Mouse (Mus musculus) MEL (cell line): ENCODE measurements around the gene Gm4353. TPM values are rescaled to one million over a fixed set of nuclear protein-coding genes. Genes with fewer than 3 reads are reported as not detected.

ENCODE experiments used
- DNase-seq: peaks from one replicate; pipeline ENCODE4 v3.0.0; 2011; ENCODE audit warnings: low read depth, low spot score
- H3K27ac ChIP-seq: 2 replicates; pipeline ENCODE4 v1.5.1; 2012; ENCODE audit warnings: low read depth, mild to moderate bottlenecking, control low read depth, low read length, moderate library complexity; ENCODE audit not compliant: control insufficient read depth
- H3K27me3 ChIP-seq, 2 experiments: fragments of 150-350 bp in 1 of 2; sonication (generic) in 1 of 2; 2 replicates each; pipeline ENCODE4 v1.6.1; 2012; ENCODE audit warnings: low read length in 2 of 2, mild to moderate bottlenecking in 2 of 2, improper control_type of control experiment in 1 of 2, moderate library complexity in 1 of 2; ENCODE audit not compliant: insufficient read depth in 2 of 2, control insufficient read depth in 1 of 2
- H3K36me3 ChIP-seq, 2 experiments: 2 replicates each; pipeline ENCODE4 v1.6.1; 2012 to 2014; ENCODE audit warnings: low read length in 2 of 2, improper control_type of control experiment in 1 of 2, inconsistent platforms in 1 of 2, mild to moderate bottlenecking in 1 of 2; ENCODE audit not compliant: insufficient read depth in 2 of 2, control insufficient read depth in 1 of 2
- H3K4me1 ChIP-seq, 2 experiments: fragments of 150-350 bp in 1 of 2; sonication (generic) in 1 of 2; 2 replicates each; pipeline ENCODE4 v1.6.1; 2012; ENCODE audit warnings: low read length in 2 of 2, improper control_type of control experiment in 1 of 2, mild to moderate bottlenecking in 1 of 2; ENCODE audit not compliant: insufficient read depth in 2 of 2, control insufficient read depth in 1 of 2
- H3K4me3 ChIP-seq, 2 experiments: fragments of 150-350 bp in 1 of 2; sonication (generic) in 1 of 2; 2 replicates each; pipeline ENCODE4 v1.5.1; 2012; ENCODE audit warnings: low read depth in 2 of 2, low read length in 2 of 2, mild to moderate bottlenecking in 2 of 2, moderate library complexity in 2 of 2, control low read depth in 1 of 2, improper control_type of control experiment in 1 of 2; ENCODE audit not compliant: control insufficient read depth in 1 of 2, insufficient read depth in 1 of 2
- H3K79me2 ChIP-seq: 2 replicates; pipeline ENCODE4 v1.6.1; 2012; ENCODE audit warnings: mild to moderate bottlenecking, low read length, moderate library complexity; ENCODE audit not compliant: control insufficient read depth, poor library complexity, insufficient read depth
- H3K9ac ChIP-seq: 2 replicates; pipeline ENCODE4 v1.6.1; 2012; ENCODE audit warnings: low read depth, mild to moderate bottlenecking, control low read depth, low read length, moderate library complexity; ENCODE audit not compliant: control insufficient read depth, poor library complexity, severe bottlenecking
- H3K9me3 ChIP-seq: fragments of 150-350 bp; sonication (generic); replicated peaks from 2 replicates; pipeline ENCODE4 v1.6.1; 2012; ENCODE audit warnings: mild to moderate bottlenecking, low read length, improper control_type of control experiment, moderate library complexity; ENCODE audit not compliant: insufficient read depth
- CHD1 ChIP-seq: IDR thresholded peaks from 2 replicates; pipeline ENCODE4 v1.6.1; 2012; ENCODE audit warnings: low read depth, mild to moderate bottlenecking, inconsistent platforms, low read length, improper control_type of control experiment
- E2F4 ChIP-seq: IDR thresholded peaks from 2 replicates; pipeline ENCODE4 v1.6.1; 2011; ENCODE audit warnings: low read depth, low read length, improper control_type of control experiment, borderline replicate concordance
- ELF1 ChIP-seq: IDR thresholded peaks from 2 replicates; pipeline ENCODE4 v1.6.1; 2014; ENCODE audit warnings: low read depth, mild to moderate bottlenecking, inconsistent platforms, low read length, improper control_type of control experiment, moderate library complexity
- GATA1 ChIP-seq: IDR thresholded peaks from 2 replicates; pipeline ENCODE4 v1.6.1; 2011; ENCODE audit warnings: low read depth, low read length, improper control_type of control experiment
- HCFC1 ChIP-seq: IDR thresholded peaks from 2 replicates; pipeline ENCODE4 v1.6.1; 2012; ENCODE audit warnings: low read depth, mild to moderate bottlenecking, inconsistent platforms, low read length, improper control_type of control experiment, moderate library complexity
- KAT2A ChIP-seq: conservative IDR thresholded peaks from 2 replicates; pipeline ENCODE4 v1.6.1; 2012; ENCODE audit warnings: low read depth, low read length, improper control_type of control experiment, inconsistent platforms
- MXI1 ChIP-seq: IDR thresholded peaks from 2 replicates; pipeline ENCODE4 v1.6.1; 2011; ENCODE audit warnings: mild to moderate bottlenecking, low read depth, low read length, improper control_type of control experiment
- NELFE ChIP-seq: IDR thresholded peaks from 2 replicates; pipeline ENCODE4 v1.6.1; 2011; ENCODE audit warnings: low read depth, low read length, improper control_type of control experiment
- SIN3A ChIP-seq: IDR thresholded peaks from 2 replicates; pipeline ENCODE4 v1.6.1; 2012; ENCODE audit warnings: low read length, improper control_type of control experiment, inconsistent platforms
- SMC3 ChIP-seq: IDR thresholded peaks from 2 replicates; pipeline ENCODE4 v1.6.1; 2011; ENCODE audit warnings: low read depth, low read length, improper control_type of control experiment
- TAL1 ChIP-seq: IDR thresholded peaks from 2 replicates; pipeline ENCODE4 v1.6.1; 2012; ENCODE audit warnings: mild to moderate bottlenecking, inconsistent platforms, low read length, moderate library complexity, mixed read lengths
- UBTF ChIP-seq: IDR thresholded peaks from 2 replicates; pipeline ENCODE4 v1.6.1; 2012; ENCODE audit warnings: low read depth, mild to moderate bottlenecking, inconsistent platforms, low read length, improper control_type of control experiment, moderate library complexity, borderline replicate concordance; ENCODE audit not compliant: insufficient read depth
- polyA plus RNA-seq, 2 experiments: library from polyadenylated mRNA; stranded (reverse) in 1 of 2; unstranded in 1 of 2; fragments of >175 nt in 1 of 2; fragments of >200 nt in 1 of 2; gene quantifications; 2 replicates each; pipeline versions ENCODE4 v1.2.1 to v1.2.4; 2012; ENCODE audit warnings: low replicate concordance in 2 of 2, low read depth in 1 of 2; ENCODE audit not compliant: insufficient read length in 2 of 2, insufficient read depth in 1 of 2, missing spikeins in 1 of 2
- total RNA-seq: library from RNA; depleted of rRNA; stranded (reverse); fragments of 300-350 nt; gene quantifications from 2 replicates; pipeline ENCODE4 v1.2.3, GENCODE M21; 2012; rRNA removed

Gm4353 gene
- total and polyA plus RNA-seq, 3 experiments = 21.0 to 22.7 TPM; not detected in 1

GRCm38 (mm10) chr7:116034282-116034758 lies 50.1 kb downstream of the Gm4353 start:
- DNase-seq = no peak
- H3K9ac ChIP-seq = no peak overlapping the region
- TF ChIP-seq GATA1 = no peak
- no peak for TF ChIP-seq KAT2A
- TF ChIP-seq, all 39 proteins: peak for 0
- H3K27ac ChIP-seq = no peak overlapping the region
- no peaks in the 10 kb centered on the region for H3K79me2 ChIP-seq
- peaks cover 0 to 5% of the 10 kb centered on the region in 2 experiments for H3K27me3 ChIP-seq
- no peak overlapping the region for H3K4me3 ChIP-seq
- no peaks in the 10 kb centered on the region for H3K36me3 ChIP-seq
- no peaks in the 10 kb centered on the region for H3K9me3 ChIP-seq
- H3K4me1 ChIP-seq = no peaks in the 10 kb centered on the region

DNA sequence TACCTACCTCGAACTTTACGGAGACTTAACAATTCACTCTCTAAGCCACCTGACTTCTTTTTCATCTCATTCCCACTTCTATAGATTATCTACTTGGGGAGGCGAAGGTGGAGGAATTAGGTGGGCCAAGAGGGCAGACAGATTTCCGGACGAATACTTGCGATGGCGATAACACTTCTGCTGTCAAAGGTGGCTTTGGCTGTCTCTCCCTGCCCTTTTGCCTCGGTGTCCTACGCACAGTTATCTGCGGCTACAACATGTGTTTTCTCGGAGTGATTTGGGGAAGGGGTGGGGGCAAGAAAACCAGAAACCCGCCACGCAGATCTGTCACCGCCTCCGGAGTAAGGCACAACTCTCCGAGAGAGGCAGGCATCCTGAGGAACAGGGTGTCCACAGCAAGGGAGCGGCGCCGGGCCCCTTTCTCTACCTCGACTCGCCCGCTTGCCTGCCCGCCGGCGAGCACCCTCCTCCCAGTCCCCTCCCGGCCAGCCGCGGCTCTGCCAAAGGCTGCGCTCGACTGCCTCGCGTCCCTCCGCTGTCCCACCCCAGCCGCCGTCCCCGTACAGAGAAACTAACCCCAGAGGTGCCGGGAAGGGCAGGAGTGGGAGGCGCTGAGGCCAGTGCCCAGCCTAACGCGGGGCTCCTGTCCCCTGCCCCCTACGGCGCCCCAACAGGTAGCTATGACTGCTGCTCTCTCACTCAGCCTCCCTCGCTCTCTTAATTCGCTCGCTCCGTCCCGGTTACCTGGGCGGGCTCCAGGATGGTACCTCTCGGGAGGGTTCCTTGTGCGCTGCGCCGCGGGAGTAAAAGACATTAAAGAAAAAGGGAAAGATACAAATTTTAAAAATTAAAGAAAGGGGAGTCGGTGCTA lies 50.8 kb downstream of the Gm4353 start:
- no peak for TF ChIP-seq HCFC1
- no peak for TF ChIP-seq TAL1
- TF ChIP-seq NELFE = no peak
- TF ChIP-seq SIN3A = no peak
- TF ChIP-seq ELF1 = no peak
- no peak for TF ChIP-seq UBTF
- no peak for TF ChIP-seq CHD1
- TF ChIP-seq SMC3 = no peak
- TF ChIP-seq E2F4 = no peak
- TF ChIP-seq MXI1 = no peak
- peaks cover 0 to 2% of the 10 kb centered on the region in 2 experiments for H3K27me3 ChIP-seq
- H3K27ac ChIP-seq = no peak overlapping the region
- no peaks in the 10 kb centered on the region for H3K36me3 ChIP-seq
- DNase-seq = no peak
- H3K79me2 ChIP-seq = no peaks in the 10 kb centered on the region
- H3K4me3 ChIP-seq = no peak overlapping the region
- no peaks in the 10 kb centered on the region for H3K9me3 ChIP-seq
- H3K9ac ChIP-seq = no peak overlapping the region
- no peaks in the 10 kb centered on the region for H3K4me1 ChIP-seq

Other genes starting within 250 kb of the Gm4353 start
- 1.8 and 2.6 TPM in 2 replicates for gene Sox6, start 45.8 kb downstream of the Gm4353 start, total RNA-seq
- gene Sox6, start 45.8 kb downstream of the Gm4353 start, polyA plus RNA-seq = 1 to 10 TPM in 1 of 2 experiments, not detected in 1; 4.6 TPM
- gene 1110004F10Rik, start 45.2 kb downstream of the Gm4353 start, total RNA-seq = 158 and 160 TPM in 2 replicates
- 100 to 1,000 TPM in 1 of 2 experiments, not detected in 1; 182 TPM for gene 1110004F10Rik, start 45.2 kb downstream of the Gm4353 start, polyA plus RNA-seq
- 4.4 and 4.9 TPM in 2 replicates for gene Plekha7, start 223.7 kb upstream of the Gm4353 start, total RNA-seq
- gene Plekha7, start 223.7 kb upstream of the Gm4353 start, polyA plus RNA-seq = 10 to 100 TPM in 1 of 2 experiments, not detected in 1; 14.5 TPM
- 1,903 and 1,952 TPM in 2 replicates for gene Rps13, start 249.6 kb upstream of the Gm4353 start, total RNA-seq
- gene Rps13, start 249.6 kb upstream of the Gm4353 start, polyA plus RNA-seq = 100 to 1,000 TPM in 1 of 2 experiments, not detected in 1; 388 TPM